ENCODE assay signal across 8 mouse cellular contexts in the genomic region with DNA sequence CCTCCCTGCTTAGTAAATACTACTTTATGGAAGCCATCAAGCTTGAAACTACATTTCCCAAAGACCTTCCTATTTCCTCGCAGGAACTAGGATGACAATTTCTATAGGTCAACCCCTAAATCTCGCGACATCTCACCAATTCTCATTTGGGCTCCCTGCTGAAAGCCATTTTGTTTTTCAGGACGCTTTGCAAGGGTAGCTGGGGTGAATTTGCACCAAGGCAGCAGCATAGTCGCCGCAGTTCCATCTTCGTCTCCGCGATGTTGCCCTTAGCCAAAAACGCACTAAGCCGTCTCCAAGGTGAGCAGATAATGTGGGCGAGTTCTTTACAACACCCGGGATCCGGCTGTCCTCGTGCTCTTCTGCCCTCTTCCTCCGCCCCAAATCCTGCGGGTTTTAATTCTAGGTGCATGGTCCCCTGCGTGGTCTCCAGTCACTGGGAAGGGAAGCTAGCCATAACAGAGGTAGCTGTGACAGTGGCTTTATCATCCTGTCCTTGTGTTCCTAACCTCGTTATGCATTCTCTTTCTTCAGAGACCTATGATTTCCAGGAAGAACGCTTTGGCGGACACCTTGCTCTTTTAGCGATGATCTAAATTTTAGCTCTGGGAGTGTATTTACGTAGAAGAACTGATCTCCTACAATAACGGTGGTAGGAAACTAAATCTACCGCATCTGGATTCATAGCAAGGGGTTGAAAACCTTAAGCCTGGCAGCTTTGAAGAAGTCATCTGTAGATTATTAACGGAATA. TPM values are rescaled to one million over a fixed set of nuclear protein-coding genes. Genes with fewer than 3 reads are reported as not detected.
DNase-seq lines count a peak whose midpoint lies in the region; TF ChIP-seq lines count a peak whose summit lies in the region.

Cox7b (plus strand) TSS at position 130 of the 752 bp plus-strand sequence.

- peaks cover 30% of the 10 kb centered on the region for H3K79me2 ChIP-seq in macrophage (ENCODE audit: inconsistent target)

- peak; percentile 74 for DNase-seq in adrenal gland, adult 2 months
- DNase-seq in embryo, embryonic 10.5 days (ENCODE audit: low spot score), result peak; percentile 94
- peak; percentile 52 for DNase-seq in gastrocnemius, postnatal 10 days
- peak; percentile 90 for DNase-seq in hindlimb bud, embryonic 11.5 days (ENCODE audit: extremely low spot score, low read depth, low spot score)
- DNase-seq in left cerebral cortex, adult 2 months (ENCODE audit: extremely low spot score in 1 of 2, low spot score in 2 of 2), result peak; percentile 65 to 72
- DNase-seq in right cerebral cortex, adult 18-20 months, result peak; percentile 74
- DNase-seq in urinary bladder, postnatal 25 days (ENCODE audit: low spot score), result peak; percentile 56

- H3K36me3 ChIP-seq in macrophage (ENCODE audit: inconsistent target), result no peaks in the 10 kb centered on the region

- intact Hi-C loops in left cerebral cortex, adult 2 months (cut with DNase I), result no loop called here

- whole genome bisulfite sequencing in macrophage (ENCODE audit: missing documents), result 14% methylated on average over 26 of the region's 26 CpGs

- H3K4me3 ChIP-seq in left cerebral cortex, adult 2 months, result peak within 1 kb of the TSS; percentile 60
- peak within 1 kb of the TSS; percentile 78 for H3K4me3 ChIP-seq in macrophage (ENCODE audit: inconsistent target)

- H3K27ac ChIP-seq in left cerebral cortex, adult 2 months, result peak within 1 kb of the TSS; percentile 87
- H3K27ac ChIP-seq in macrophage, result peak within 1 kb of the TSS; percentile 58

- no peak for TF ChIP-seq CTCF in left cerebral cortex, adult 2 months (IDR thresholded peaks at IDR 0.05)

RNA-seq across cellular contexts. Expression of gene Cox7b, which starts in this region (rescaled TPM):
- total RNA-seq in adrenal gland, adult 2 months (2021), result 100 to 1,000 TPM; 536 to 642 TPM
- polyA plus RNA-seq in adrenal gland, adult 2 months (2012; rRNA removed), result 36.1 and 39.5 TPM in 2 replicates
- total RNA-seq in gastrocnemius, postnatal 10 days (2021), result 100 to 1,000 TPM; 764 to 877 TPM
- total RNA-seq in left cerebral cortex, adult 2 months (2021), result 100 to 1,000 TPM; 300 to 319 TPM
- total RNA-seq in macrophage (2018; cell fraction: chromatin; rRNA removed), result 10 to 100 TPM in 12 of 26 experiments, 1 to 10 TPM in 14; 1.7 to 58.3 (median 8.4) TPM
- 100 to 1,000 TPM in 17 of 26 experiments, 10 to 100 TPM in 9; 75.9 to 146 (median 108) TPM for total RNA-seq in macrophage (2018; cell fraction: cytosol; rRNA removed)
- 10 to 100 TPM in 24 of 26 experiments, 1 to 10 TPM in 2; 5.7 to 45.6 (median 20.8) TPM for total RNA-seq in macrophage (2018; cell fraction: nucleus; rRNA removed)
- polyA plus RNA-seq in macrophage (2018), result 110 to 158 TPM (median 123 TPM) in 3 replicates

Comparison
In these comparisons a context has a peak if more than half of its experiments do, and no peak if none do; other contexts are left out.
1. Peak in every context shown above with its lines: DNase-seq, H3K4me3 ChIP-seq and H3K27ac ChIP-seq.